Mouse (Mus musculus) hematopoietic stem cell, adult 5-6 weeks (primary cell): ENCODE measurements around the gene Pigc. TPM values are rescaled to one million over a fixed set of nuclear protein-coding genes. Genes with fewer than 3 reads are reported as not detected.

Source experiments
- ATAC-seq, 2 experiments: fragments of 125-278 bp in 1 of 2; replicated peaks in 1 of 2; 2 replicates each; pipeline ENCODE4 v1.8.0; 2016 to 2017; ENCODE audit warnings: inconsistent platforms in 2 of 2, mild to moderate bottlenecking in 2 of 2, moderate number of reproducible peaks in 2 of 2, low read depth in 1 of 2, moderate TSS enrichment in 1 of 2; ENCODE audit not compliant: low FRiP score in 2 of 2, poor library complexity in 2 of 2, severe bottlenecking in 2 of 2, insufficient read depth in 1 of 2, low TSS enrichment in 1 of 2
- total RNA-seq: library from RNA; stranded (forward); fragments of 172-1452, 232-1000 nt; gene quantifications from 2 replicates; pipeline ENCODE4 v1.2.3, GENCODE M21; 2017

Pigc gene
- total RNA-seq, 1 experiment from 2014 or later, result 14.9 TPM

GRCm38 (mm10) chr1:161999338-161999737 is 30.4 kb downstream of the Pigc start:
- 0 out of 4 replicates have a peak, but pooled peaks of 1 of the 2 experiments have one; percentile 20 for ATAC-seq

GRCm38 (mm10) chr1:161999882-162000371 is 30.9 kb downstream of the Pigc start:
- ATAC-seq, result peak; percentile 61 to 65; a peak in 3 of 4 replicates

- no peak for ATAC-seq
These were observed 32.3 kb downstream of the Pigc start for GRCm38 (mm10) chr1:162001328-162001727.

GRCm38 (mm10) chr1:162003729-162004517 is 34.9 kb downstream of the Pigc start:
- ATAC-seq, result no peak

GRCm38 (mm10) chr1:162004518-162004780 is 35.5 kb downstream of the Pigc start:
- no peak for ATAC-seq

- ATAC-seq, result peak; percentile 79 to 86
These were observed 36.1 kb downstream of the Pigc start for GRCm38 (mm10) chr1:162004821-162005770.

GRCm38 (mm10) chr1:162006109-162006508 is 37.1 kb downstream of the Pigc start:
- peak; percentile 18 to 63; a peak in 2 of 4 replicates for ATAC-seq

- ATAC-seq, result no peak
These were observed 39.2 kb downstream of the Pigc start for GRCm38 (mm10) chr1:162008208-162008607.

GRCm38 (mm10) chr1:162008631-162009067 is 39.7 kb downstream of the Pigc start:
- no peak for ATAC-seq

GRCm38 (mm10) chr1:162009086-162009485 is 40.1 kb downstream of the Pigc start:
- ATAC-seq, result no peak

- ATAC-seq, result peak in 1 of 2 experiments; percentile 37; a peak in 2 of 4 replicates
These were observed 42.7 kb downstream of the Pigc start for GRCm38 (mm10) chr1:162011523-162012245.

- ATAC-seq, result no peak
These were observed 44.6 kb downstream of the Pigc start for GRCm38 (mm10) chr1:162013561-162013960.

- ATAC-seq, result no peak
These were observed 46.4 kb downstream of the Pigc start for GRCm38 (mm10) chr1:162015247-162015862.

GRCm38 (mm10) chr1:162016982-162017381 is 48.0 kb downstream of the Pigc start:
- no peak for ATAC-seq

GRCm38 (mm10) chr1:162017975-162018600 is 49.1 kb downstream of the Pigc start:
- ATAC-seq, result peak; percentile 29 to 73; a peak in 3 of 4 replicates

- ATAC-seq, result 0 out of 4 replicates have a peak, but pooled peaks of 1 of the 2 experiments have one; percentile 3
These were observed 49.6 kb downstream of the Pigc start for GRCm38 (mm10) chr1:162018601-162018977.
